Mouse (Mus musculus) kidney, adult 11 months (tissue): ENCODE data around the gene Rapgef1.
"Not testable (repeated sequence)": the region's sequence is repeated elsewhere in the genome, so short reads cannot be mapped to it uniquely, and the experiment has no call there.

ENCODE experiments used
- DNase-seq: peaks from one replicate; pipeline ENCODE4 v3.0.0; 2022

The Rapgef1 gene

GRCm38 (mm10) chr2:29624091-29624608 lies 4.6 kb downstream of the Rapgef1 start:
- no peak for DNase-seq

- no peak for DNase-seq
Observed at GRCm38 (mm10) chr2:29624739-29625138, 5.2 kb downstream of the Rapgef1 start.

- no peak for DNase-seq
Observed at GRCm38 (mm10) chr2:29625573-29626200, 6.2 kb downstream of the Rapgef1 start.

- no peak for DNase-seq
Observed at GRCm38 (mm10) chr2:29627337-29627736, 7.8 kb downstream of the Rapgef1 start.

- no peak for DNase-seq
Observed at GRCm38 (mm10) chr2:29628186-29628585, 8.7 kb downstream of the Rapgef1 start.

GRCm38 (mm10) chr2:29628763-29629181 lies 9.3 kb downstream of the Rapgef1 start:
- DNase-seq, result no peak

- DNase-seq, result no peak
Observed at GRCm38 (mm10) chr2:29629311-29629710, 9.8 kb downstream of the Rapgef1 start.

- no peak for DNase-seq
Observed at GRCm38 (mm10) chr2:29630141-29630771, 10.7 kb downstream of the Rapgef1 start.

GRCm38 (mm10) chr2:29631020-29631419 lies 11.5 kb downstream of the Rapgef1 start:
- no peak for DNase-seq

GRCm38 (mm10) chr2:29631564-29632167 lies 12.1 kb downstream of the Rapgef1 start:
- not testable (repeated sequence) for DNase-seq

GRCm38 (mm10) chr2:29632168-29632662 lies 12.7 kb downstream of the Rapgef1 start:
- DNase-seq, result no peak

GRCm38 (mm10) chr2:29633101-29633554 lies 13.6 kb downstream of the Rapgef1 start:
- DNase-seq, result peak; percentile 96

GRCm38 (mm10) chr2:29633782-29634181 lies 14.3 kb downstream of the Rapgef1 start:
- DNase-seq, result no peak

- no peak for DNase-seq
Observed at GRCm38 (mm10) chr2:29634541-29634940, 15.0 kb downstream of the Rapgef1 start.

GRCm38 (mm10) chr2:29635966-29636507 lies 16.5 kb downstream of the Rapgef1 start:
- DNase-seq, result no peak

GRCm38 (mm10) chr2:29637528-29637927 lies 18.0 kb downstream of the Rapgef1 start:
- no peak for DNase-seq

- DNase-seq, result no peak
Observed at GRCm38 (mm10) chr2:29639377-29639776, 19.9 kb downstream of the Rapgef1 start.

- no peak for DNase-seq
Observed at GRCm38 (mm10) chr2:29639953-29640743, 20.6 kb downstream of the Rapgef1 start.

GRCm38 (mm10) chr2:29641707-29642106 lies 22.2 kb downstream of the Rapgef1 start:
- DNase-seq, result no peak

- DNase-seq, result peak; percentile 70
Observed at GRCm38 (mm10) chr2:29643418-29643817, 23.9 kb downstream of the Rapgef1 start.

- DNase-seq, result no peak
Observed at GRCm38 (mm10) chr2:29645071-29645628, 25.6 kb downstream of the Rapgef1 start.

GRCm38 (mm10) chr2:29646613-29647012 lies 27.1 kb downstream of the Rapgef1 start:
- no peak for DNase-seq
